Mouse (Mus musculus) forebrain, embryonic 13.5 days (tissue): ENCODE measurements at regions not wholly inside any gene's neighbourhood (a gene's known extent, or its start where the extent isn't known, plus 50 kb on each side); places are given as distances from the start of the nearest gene placed in this dataset.
A peak's percentile ranks its signal among the peaks of the same experiment; 100 is the strongest.

Experiments
- ATAC-seq: fragments of 200-750 bp; cut with Nextera tagmentation; 2 replicates; pipeline ENCODE4 v1.8.0; 2017
- H3K27ac ChIP-seq: fragments of 300-500 bp; sonication (generic); 2 replicates; pipeline ENCODE4 v1.5.1; 2015; ENCODE audit warnings: inconsistent platforms, mild to moderate bottlenecking, moderate library complexity
- H3K27me3 ChIP-seq: fragments of 300-500 bp; sonication (generic); 2 replicates; pipeline ENCODE4 v1.6.1; 2015; ENCODE audit warnings: mild to moderate bottlenecking, inconsistent platforms
- H3K36me3 ChIP-seq: fragments of 300-500 bp; sonication (generic); 2 replicates; pipeline ENCODE4 v1.6.1; 2015; ENCODE audit warnings: mild to moderate bottlenecking, inconsistent platforms; ENCODE audit not compliant: poor library complexity, severe bottlenecking
- H3K4me1 ChIP-seq: fragments of 300-500 bp; sonication (generic); 2 replicates; pipeline ENCODE4 v1.6.1; 2015; ENCODE audit warnings: inconsistent platforms
- H3K4me2 ChIP-seq: fragments of 300-500 bp; sonication (generic); 2 replicates; pipeline ENCODE4 v1.6.1; 2015; ENCODE audit warnings: inconsistent platforms, mild to moderate bottlenecking, moderate library complexity
- H3K4me3 ChIP-seq: fragments of 300-500 bp; sonication (generic); 2 replicates; pipeline ENCODE4 v1.5.1; 2015; ENCODE audit warnings: mild to moderate bottlenecking, inconsistent platforms
- H3K9ac ChIP-seq: fragments of 300-500 bp; sonication (generic); 2 replicates; pipeline ENCODE4 v1.6.1; 2015; ENCODE audit warnings: mild to moderate bottlenecking, inconsistent platforms
- H3K9me3 ChIP-seq: fragments of 300-500 bp; sonication (generic); replicated peaks from 2 replicates; pipeline ENCODE4 v1.6.1; 2016; ENCODE audit warnings: inconsistent platforms
- WGBS: fragments of 180-500 bp; shearing (Covaris S2); methylation state at CpG from one replicate; pipeline ENCODE4 v1.1.7; 2015; 5-methylcytosine and 5-hydroxymethylcytosine counted together

GRCm38 (mm10) chr2:40342579-40342978, 1116.3 kb upstream of the Ppp6c start:
- ATAC-seq, result no peak
- no peaks in the 10 kb centered on the region for H3K9me3 ChIP-seq
- H3K27ac ChIP-seq, result no peak overlapping the region
- no peak overlapping the region for H3K9ac ChIP-seq
- 97% methylated on average over 1 of the region's 1 CpGs for WGBS
- H3K4me1 ChIP-seq, result no peaks in the 10 kb centered on the region
- H3K4me3 ChIP-seq, result no peak overlapping the region
- no peak overlapping the region for H3K4me2 ChIP-seq
- H3K36me3 ChIP-seq, result no peaks in the 10 kb centered on the region
- H3K27me3 ChIP-seq, result no peaks in the 10 kb centered on the region

GRCm38 (mm10) chr2:40332294-40332874, 1106.1 kb upstream of the Ppp6c start:
- H3K36me3 ChIP-seq, result no peaks in the 10 kb centered on the region
- peak; percentile 77 for ATAC-seq
- H3K4me2 ChIP-seq, result no peak overlapping the region
- no peak overlapping the region for H3K4me3 ChIP-seq
- H3K27ac ChIP-seq, result 0 out of 2 replicates have a peak overlapping the region, but pooled peaks have one; percentile 19
- no peaks in the 10 kb centered on the region for H3K9me3 ChIP-seq
- H3K4me1 ChIP-seq, result peaks cover 8% of the 10 kb centered on the region
- no peaks in the 10 kb centered on the region for H3K27me3 ChIP-seq
- no peak overlapping the region for H3K9ac ChIP-seq

DNA sequence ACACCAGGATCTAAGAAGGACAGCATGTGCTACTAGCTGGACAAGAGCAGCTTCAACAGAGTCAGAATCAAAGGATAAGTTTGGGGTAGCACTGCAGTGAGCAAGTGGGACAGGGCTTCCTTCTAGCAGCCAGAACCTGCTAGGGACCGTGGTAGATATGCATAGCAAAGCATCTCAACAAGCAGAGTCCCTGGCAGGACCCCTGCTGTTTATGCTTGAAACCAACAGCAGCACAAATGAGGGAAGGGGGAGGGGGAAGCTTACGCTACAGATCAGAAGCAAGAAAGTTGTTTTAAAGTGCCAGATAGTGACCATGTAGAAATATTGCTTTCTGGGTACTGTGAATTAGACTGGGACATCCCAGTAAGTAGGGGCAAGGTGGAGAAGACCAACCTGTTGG, 1095.3 kb upstream of the Ppp6c start:
- H3K36me3 ChIP-seq, result no peaks in the 10 kb centered on the region
- no peaks in the 10 kb centered on the region for H3K4me1 ChIP-seq
- WGBS, result 37% methylated on average over 2 of the region's 2 CpGs
- H3K27me3 ChIP-seq, result no peaks in the 10 kb centered on the region
- H3K4me2 ChIP-seq, result no peak overlapping the region
- no peak overlapping the region for H3K9ac ChIP-seq
- ATAC-seq, result no peak
- no peak overlapping the region for H3K27ac ChIP-seq
- no peaks in the 10 kb centered on the region for H3K9me3 ChIP-seq
- H3K4me3 ChIP-seq, result no peak overlapping the region

DNA sequence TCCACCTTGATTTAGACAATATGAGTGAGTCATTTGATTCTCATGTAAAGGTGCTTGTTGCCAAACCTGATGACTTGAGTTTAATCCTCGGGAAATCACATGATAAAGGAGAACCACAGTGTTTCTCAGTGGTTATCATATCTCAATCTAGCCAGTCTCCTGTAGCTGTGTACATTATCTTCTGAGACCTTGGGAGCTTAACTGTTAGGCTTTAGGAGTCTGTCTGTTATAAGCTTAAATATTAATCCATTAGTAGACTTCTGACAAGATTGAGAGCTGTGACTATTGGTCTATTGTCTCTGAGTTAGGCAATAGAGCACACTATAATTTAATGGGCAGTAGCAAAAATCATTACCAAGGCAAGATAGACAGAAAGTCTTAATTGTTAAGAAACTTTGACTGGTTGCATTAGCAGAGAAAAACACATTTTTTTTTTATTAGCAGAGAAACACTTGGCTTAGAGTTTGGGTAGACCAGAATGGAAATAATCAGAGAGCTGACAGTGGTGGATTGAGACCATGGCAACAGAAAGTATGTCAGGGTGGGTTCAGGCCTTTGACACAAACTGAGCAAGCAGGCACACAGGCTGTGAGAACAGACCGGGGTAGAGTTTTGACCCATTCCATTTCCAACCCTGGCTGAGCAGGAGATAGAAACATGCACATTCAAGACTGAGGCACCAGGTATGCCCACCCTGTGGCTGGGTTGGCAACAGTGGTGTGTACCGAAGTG, 1094.6 kb upstream of the Ppp6c start:
- ATAC-seq, result no peak
- Histone ChIP-seq H3K36me3 (no peaks in the 10 kb centered on the region), H3K4me1 (no peaks in the 10 kb centered on the region), H3K27me3 (no peaks in the 10 kb centered on the region), H3K9me3 (no peaks in the 10 kb centered on the region), H3K4me3 (no peak overlapping the region), H3K4me2 (no peak overlapping the region), H3K27ac (no peak overlapping the region), H3K9ac (no peak overlapping the region)
- WGBS, result 80% methylated on average over 3 of the region's 3 CpGs
